ENCODE assay signal across 22 mouse cellular contexts in the genomic region with DNA sequence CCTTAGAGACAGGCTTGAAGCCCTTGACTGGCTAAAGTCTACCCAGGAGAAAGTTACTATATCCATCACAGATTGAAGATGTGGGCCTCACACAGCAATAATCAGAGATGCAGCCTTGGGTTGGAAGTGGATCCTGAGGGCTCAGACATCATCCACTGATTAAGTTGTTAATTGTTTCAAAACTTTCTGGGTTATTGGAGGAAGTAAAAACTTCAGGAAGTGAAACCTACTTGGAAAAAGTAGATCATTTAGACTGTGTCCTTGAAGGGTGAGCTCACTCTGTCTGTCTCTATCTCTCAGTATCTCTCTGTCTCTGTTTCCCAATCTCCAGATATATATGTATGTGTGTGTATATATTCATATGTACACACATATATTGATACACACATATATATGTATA. TPM values are rescaled to one million over a fixed set of nuclear protein-coding genes. Genes with fewer than 3 reads are reported as not detected.
DNase-seq lines count a peak whose midpoint lies in the region; ATAC-seq and TF ChIP-seq lines count a peak whose summit lies in the region.
"Had no signal": no experiment of that assay in that cellular context is flagged by ENCODE, and none has a peak within 500 bp of the region (broad histone marks: within the 10 kb centered on the region; RNA-seq: fewer than 3 reads in every experiment).

No protein-coding gene starts in this region.

- H3K4me2 ChIP-seq in CH12.LX (ENCODE audit: insufficient read depth, low read depth, poor library complexity, severe bottlenecking), result no peak overlapping the region
- H3K4me2 ChIP-seq: embryonic facial prominence, embryonic 13.5 days; embryonic facial prominence, embryonic 15.5 days; forebrain, embryonic 12.5 days had no signal

- H3K79me2 ChIP-seq in CH12.LX (replicated peaks; ENCODE audit: control insufficient read depth, extremely low read depth, insufficient read depth, poor library complexity, severe bottlenecking), result no peaks in the 10 kb centered on the region

- TF ChIP-seq RAD21 in CH12.LX (IDR thresholded peaks at IDR 0.05; ENCODE audit: low read depth, low read length), result no peak

- 0 out of 2 replicates have a peak, but pooled peaks have one; percentile 22 for TF ChIP-seq EP300 in CH12.LX (IDR thresholded peaks at IDR 0.05; ENCODE audit: low read length)

- no peak for TF ChIP-seq POLR2A in CH12.LX (IDR thresholded peaks at IDR 0.05; ENCODE audit: low read depth, low read length)

- no peaks in the 10 kb centered on the region for H3K27me3 ChIP-seq in CH12.LX (replicated peaks)
- H3K27me3 ChIP-seq: embryonic facial prominence, embryonic 13.5 days; embryonic facial prominence, embryonic 15.5 days; forebrain, embryonic 12.5 days had no signal

- no peak overlapping the region for H3K27ac ChIP-seq in CH12.LX (ENCODE audit: insufficient read depth, low read depth)
- H3K27ac ChIP-seq: embryonic facial prominence, embryonic 13.5 days; embryonic facial prominence, embryonic 15.5 days; forebrain, embryonic 10.5 days; forebrain, embryonic 12.5 days had no signal

- in situ Hi-C loops in CH12.LX (cut with MboI; ENCODE audit: low pct_ligation_motif_present, low pct_unique_long_range_greater_than_20kb, low sequenced_read_pairs), result no loop called here

- no peaks in the 10 kb centered on the region for H3K9me3 ChIP-seq in CH12.LX (replicated peaks; ENCODE audit: low read length)
- H3K9me3 ChIP-seq: embryonic facial prominence, embryonic 13.5 days; embryonic facial prominence, embryonic 15.5 days; forebrain, embryonic 10.5 days; forebrain, embryonic 12.5 days had no signal

- dilution Hi-C loops in CH12.LX (cut with MboI; ENCODE audit: extremely low pct_ligation_motif_present, extremely low pct_unique_long_range_greater_than_20kb, low sequenced_read_pairs), result no loop called here

- no peak overlapping the region for H3K4me3 ChIP-seq in CH12.LX (replicated peaks in 1 of 3; ENCODE audit: low read depth in 2 of 3, low read length in 2 of 3, poor library complexity in 1 of 3)
- H3K4me3 ChIP-seq: embryonic facial prominence, embryonic 13.5 days; embryonic facial prominence, embryonic 15.5 days; erythroblast, embryonic 14.5 days; forebrain, embryonic 10.5 days; forebrain, embryonic 12.5 days had no signal

- no peak overlapping the region for H3K9ac ChIP-seq in CH12.LX (ENCODE audit: insufficient read depth, low read depth)
- H3K9ac ChIP-seq: embryonic facial prominence, embryonic 13.5 days; embryonic facial prominence, embryonic 15.5 days; forebrain, embryonic 12.5 days had no signal

- no peak for DNase-seq in CH12.LX (ENCODE audit: extremely low read depth)
- DNase-seq in layer of hippocampus, adult 18-20 months (ENCODE audit: low spot score in 2 of 2), result no peak
- DNase-seq in right cerebral cortex, adult 18-20 months, result no peak
- DNase-seq: adrenal gland, adult 2 months; adrenal gland, postnatal 10 days; adrenal gland, postnatal 25 days; B cell, adult 2 months; embryo, embryonic 11 days had no signal

- ATAC-seq in granulocyte monocyte progenitor cell, adult 5-6 weeks (replicated peaks; ENCODE audit: poor library complexity, severe bottlenecking), result peak; percentile 83
- peak; percentile 83 for ATAC-seq in megakaryocyte progenitor cell, adult 5-6 weeks (replicated peaks; ENCODE audit: poor library complexity)
- ATAC-seq: CD4-positive, CD25-positive, alpha-beta regulatory T cell, adult 4 months; forebrain, embryonic 14.5 days had no signal

- no peaks in the 10 kb centered on the region for H3K36me3 ChIP-seq in CH12.LX (replicated peaks in 1 of 2; ENCODE audit: control insufficient read depth in 1 of 2, insufficient read depth in 1 of 2, low read length in 1 of 2)
- H3K36me3 ChIP-seq: embryonic facial prominence, embryonic 13.5 days; embryonic facial prominence, embryonic 15.5 days; forebrain, embryonic 10.5 days; forebrain, embryonic 12.5 days had no signal

- no peak for TF ChIP-seq CTCF in CH12.LX (conservative IDR thresholded peaks at IDR 0.05 in 1 of 2, IDR thresholded peaks at IDR 0.05 in 1 of 2; ENCODE audit: low read depth in 2 of 2, low read length in 2 of 2)

- H3K4me1 ChIP-seq in CH12.LX (ENCODE audit: control insufficient read depth in 1 of 2, insufficient read depth in 2 of 2), result peaks cover 0 to 10% of the 10 kb centered on the region in 2 experiments; a peak in 1 of 4 replicates
- H3K4me1 ChIP-seq: embryonic facial prominence, embryonic 13.5 days; embryonic facial prominence, embryonic 15.5 days; forebrain, embryonic 10.5 days; forebrain, embryonic 12.5 days had no signal

TF ChIP-seq in CH12.LX, 34 proteins besides CTCF, POLR2A, EP300 and RAD21:
- TF ChIP-seq USF1 (IDR thresholded peaks at IDR 0.05; ENCODE audit: low read depth, low read length) (no peak), MYC (IDR thresholded peaks at IDR 0.05; ENCODE audit: low read depth, low read length) (no peak), MAFK (IDR thresholded peaks at IDR 0.05; ENCODE audit: insufficient replicate concordance, low read length) (no peak), PAX5 (IDR thresholded peaks at IDR 0.05; ENCODE audit: low read length) (no peak)
TF ChIP-seq in CH12.LX: peak in this region for 0.

RNA-seq across cellular contexts. Expression of gene Naa11, which starts 47.0 kb away (rescaled TPM):
- total RNA-seq in CH12.LX (2012; rRNA removed), result not detected in 2 replicates
- total RNA-seq in CH12.LX (2014; rRNA removed), result not detected in 2 replicates
- not detected in 2 replicates for polyA plus RNA-seq in CH12.LX (2012; ENCODE audit: insufficient read length, low read depth)
- not detected in 2 replicates for total RNA-seq in granulocyte monocyte progenitor cell, adult 5-6 weeks (2014; fragmentation: Nextera tagmentation)
- total RNA-seq in granulocyte monocyte progenitor cell, adult 5-6 weeks (2017), result not detected in 2 replicates
- total RNA-seq in megakaryocyte progenitor cell, adult 5-6 weeks (2015), result not detected in 2 replicates
- total RNA-seq in megakaryocyte progenitor cell, adult 5-6 weeks (2017), result not detected in 2 replicates
- total RNA-seq in layer of hippocampus, adult 18-20 months (2021), result not detected
- total RNA-seq: adrenal gland, adult 2 months; adrenal gland, postnatal 10 days; adrenal gland, postnatal 25 days; adrenal gland, postnatal 4 days; MEL had no signal
- polyA plus RNA-seq: adrenal gland, adult 2 months; brain, embryonic 14.5 days; CD4-positive, CD25-positive, alpha-beta regulatory T cell, adult 4 months; cerebellum, adult 2 months; embryonic facial prominence, embryonic 11.5 days; embryonic facial prominence, embryonic 13.5 days; embryonic facial prominence, embryonic 15.5 days; erythroblast, embryonic 14.5 days; forebrain, embryonic 10.5 days had no signal
